Mouse (Mus musculus): Measurements from ENCODE around the gene Sbk2. TPM values are rescaled to one million over a fixed set of nuclear protein-coding genes. Genes with fewer than 3 reads are reported as not detected.

Gene Sbk2
- total and polyA plus RNA-seq, 2 experiments, result not detected

DNA sequence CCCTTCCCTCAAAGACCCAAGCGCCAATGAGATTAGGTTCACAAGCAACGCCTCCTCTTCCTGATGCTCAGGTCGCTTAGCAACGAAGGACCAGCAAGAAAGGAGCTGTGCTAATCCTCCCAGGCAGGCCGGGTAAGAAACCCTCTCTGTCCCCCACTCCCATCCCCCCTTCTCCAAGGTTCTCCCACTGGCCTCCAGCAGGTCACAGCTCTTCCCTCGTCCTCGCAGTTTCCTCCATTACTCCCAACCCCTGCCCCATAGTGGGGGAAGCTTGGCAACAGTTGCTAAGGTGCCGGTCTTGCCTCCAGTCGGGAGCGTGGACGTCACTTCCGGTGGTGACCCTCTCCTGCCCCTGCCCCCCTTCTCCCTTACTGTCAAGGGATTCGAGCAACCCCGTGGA lies 41.7 kb downstream of the Sbk2 start:
- Histone ChIP-seq H3K4me1 (ENCODE audit: control insufficient read depth, insufficient read depth, low read length) (peaks cover 2% of the 10 kb centered on the region; the same call in 1 of the 2 replicates), H3K27ac (replicated peaks; ENCODE audit: insufficient read depth, low read depth, low read length) (no peak overlapping the region), H3K27me3 (ENCODE audit: control insufficient read depth, insufficient read depth, low read length) (peaks cover 6% of the 10 kb centered on the region), H3K9ac (ENCODE audit: low read depth, low read length) (peak overlapping the region; percentile 12; the same call in 1 of the 2 replicates), H3K4me3 (ENCODE audit: insufficient read depth, low read depth, low read length) (peak overlapping the region; percentile 8; the same call in 1 of the 2 replicates), H3K36me3 (ENCODE audit: control insufficient read depth, insufficient read depth, low read length) (peaks cover 3% of the 10 kb centered on the region; the same call in 1 of the 2 replicates), H3K79me2 (ENCODE audit: control insufficient read depth, insufficient read depth, low read length) (no peaks in the 10 kb centered on the region)
- TF ChIP-seq POLR2A (IDR thresholded peaks at IDR 0.05; ENCODE audit: extremely low read depth, insufficient read depth, low read length) (no peak), CTCF (IDR thresholded peaks at IDR 0.05; ENCODE audit: low read depth, low read length) (no peak)
- WGBS, result 1% methylated on average over 14 of the region's 14 CpGs
- DNase-seq (ENCODE audit: extremely low read depth, low read depth, low spot score), result no peak

DNA sequence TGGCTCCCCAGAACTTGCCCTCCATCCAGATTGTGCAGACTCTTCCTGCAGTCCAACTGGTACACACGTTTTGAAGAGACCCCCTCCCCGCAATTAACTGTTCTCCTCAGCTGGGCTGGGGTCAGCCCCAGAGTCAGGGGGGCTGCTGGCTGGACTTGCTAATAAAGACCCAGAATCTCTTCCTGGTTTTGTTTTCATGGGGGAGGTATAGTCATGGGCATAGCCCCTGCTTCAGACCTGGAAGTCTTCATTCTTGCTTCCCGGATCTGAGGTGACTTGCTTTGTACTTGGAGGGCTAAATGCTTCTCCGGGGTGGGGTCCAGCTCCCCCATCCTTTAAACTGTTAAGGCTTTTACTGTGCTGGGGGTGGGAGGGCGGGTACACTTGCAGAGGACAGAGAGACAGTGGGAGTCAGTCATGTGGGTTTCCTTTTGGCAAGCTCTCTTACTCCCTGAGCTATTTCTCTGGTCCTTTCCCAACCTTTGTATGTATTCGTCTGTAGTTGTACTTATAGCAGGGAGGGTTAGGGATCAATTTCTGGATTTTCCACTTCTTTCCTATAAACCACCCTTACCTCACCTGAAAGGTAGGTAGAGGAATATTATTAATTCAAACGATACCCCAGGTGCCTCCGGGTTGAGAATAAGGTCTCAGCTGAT lies 42.3 kb downstream of the Sbk2 start, which contains the start of gene Nat14:
Gene Nat14, plus strand, starts transcription at position 205 of the 659 bp plus-strand sequence.
- no peak for DNase-seq (ENCODE audit: extremely low read depth, low read depth, low spot score)
- Histone ChIP-seq H3K4me3 (ENCODE audit: insufficient read depth, low read depth, low read length) (peak within 1 kb of the TSS; percentile 8; the same call in 1 of the 2 replicates), H3K27ac (replicated peaks; ENCODE audit: insufficient read depth, low read depth, low read length) (no peak within 1 kb of the TSS), H3K79me2 (ENCODE audit: control insufficient read depth, insufficient read depth, low read length) (no peaks in the 10 kb centered on the region), H3K36me3 (ENCODE audit: control insufficient read depth, insufficient read depth, low read length) (peaks cover 3% of the 10 kb centered on the region; the same call in 1 of the 2 replicates), H3K4me1 (ENCODE audit: control insufficient read depth, insufficient read depth, low read length) (peaks cover 2% of the 10 kb centered on the region; the same call in 1 of the 2 replicates), H3K27me3 (ENCODE audit: control insufficient read depth, insufficient read depth, low read length) (peaks cover 6% of the 10 kb centered on the region), H3K9ac (ENCODE audit: low read depth, low read length) (peak within 1 kb of the TSS; percentile 12; the same call in 1 of the 2 replicates)
- WGBS, result 31% methylated on average over 8 of the region's 8 CpGs
- TF ChIP-seq CTCF (IDR thresholded peaks at IDR 0.05; ENCODE audit: low read depth, low read length), result no peak
- no peak for TF ChIP-seq POLR2A (IDR thresholded peaks at IDR 0.05; ENCODE audit: extremely low read depth, insufficient read depth, low read length)

DNA sequence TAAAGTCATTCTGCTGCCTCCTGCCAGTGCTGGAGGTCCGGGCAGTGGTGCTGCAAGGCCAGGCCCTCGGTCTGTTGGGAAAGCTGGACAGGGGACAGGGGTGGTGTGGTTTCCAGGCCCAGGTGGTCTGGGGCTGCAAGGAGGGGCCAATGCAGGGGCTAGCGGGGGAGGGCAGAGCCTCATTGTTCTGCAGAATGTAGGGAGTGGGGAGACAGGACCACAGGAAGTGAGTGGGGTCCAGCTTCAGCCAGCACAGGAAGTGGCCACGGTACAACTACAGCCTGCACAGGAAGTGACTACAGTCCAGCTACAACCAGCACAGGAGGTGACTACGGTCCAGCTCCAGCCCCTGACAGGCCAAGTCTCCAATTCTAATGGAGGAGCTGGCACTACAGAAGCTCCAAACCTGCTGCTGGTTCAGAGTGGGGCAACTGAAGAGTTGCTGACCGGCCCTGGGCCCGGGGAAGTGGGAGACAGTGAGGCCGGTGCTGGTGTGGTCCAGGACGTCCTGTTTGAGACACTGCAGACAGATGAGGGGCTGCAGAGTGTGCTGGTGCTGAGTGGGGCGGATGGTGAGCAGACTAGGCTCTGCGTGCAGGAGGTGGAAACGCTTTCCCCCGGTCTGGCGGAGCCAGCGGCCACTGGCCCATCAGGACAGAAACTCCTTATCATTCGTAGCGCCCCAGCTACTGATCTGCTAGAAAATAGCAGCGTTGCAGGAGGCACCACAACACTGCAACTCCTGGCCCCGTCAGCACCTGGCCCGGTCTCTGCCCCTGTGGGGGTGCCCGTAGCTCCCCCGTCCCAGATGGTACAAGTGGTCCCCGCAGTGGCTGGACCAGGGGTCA lies 43.0 kb downstream of the Sbk2 start:
- DNase-seq (ENCODE audit: extremely low read depth, low read depth, low spot score), result no peak
- Histone ChIP-seq H3K36me3 (ENCODE audit: control insufficient read depth, insufficient read depth, low read length) (peaks cover 3% of the 10 kb centered on the region; the same call in 1 of the 2 replicates), H3K27ac (replicated peaks; ENCODE audit: insufficient read depth, low read depth, low read length) (no peak overlapping the region), H3K4me3 (ENCODE audit: insufficient read depth, low read depth, low read length) (no peak overlapping the region), H3K9ac (ENCODE audit: low read depth, low read length) (no peak overlapping the region), H3K27me3 (ENCODE audit: control insufficient read depth, insufficient read depth, low read length) (peaks cover 6% of the 10 kb centered on the region), H3K4me1 (ENCODE audit: control insufficient read depth, insufficient read depth, low read length) (peaks cover 8% of the 10 kb centered on the region), H3K79me2 (ENCODE audit: control insufficient read depth, insufficient read depth, low read length) (peaks cover 7% of the 10 kb centered on the region; the same call in 1 of the 2 replicates)
- 62% methylated on average over 23 of the region's 23 CpGs for WGBS
- TF ChIP-seq CTCF (IDR thresholded peaks at IDR 0.05; ENCODE audit: low read depth, low read length), result no peak
- TF ChIP-seq POLR2A (IDR thresholded peaks at IDR 0.05; ENCODE audit: extremely low read depth, insufficient read depth, low read length), result no peak

DNA sequence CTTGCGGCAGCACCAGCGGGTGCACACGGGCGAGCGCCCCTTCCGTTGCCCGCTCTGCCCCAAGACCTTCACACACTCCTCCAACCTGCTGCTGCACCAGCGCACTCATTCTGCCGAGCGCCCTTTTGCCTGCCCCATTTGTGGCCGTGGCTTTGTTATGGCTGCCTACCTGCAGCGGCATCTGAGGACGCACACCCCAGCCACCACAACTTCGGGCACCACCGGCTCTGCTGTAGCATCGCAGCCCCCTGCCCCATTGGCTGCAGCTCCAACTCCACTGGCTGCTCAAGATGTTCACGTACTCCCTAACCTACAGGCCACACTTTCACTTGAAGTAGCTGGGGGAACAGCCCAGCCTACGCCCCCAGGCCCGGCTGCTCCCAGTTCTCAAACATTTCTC lies 43.7 kb downstream of the Sbk2 start:
- peaks cover 11% of the 10 kb centered on the region for H3K4me1 ChIP-seq (ENCODE audit: control insufficient read depth, insufficient read depth, low read length)
- no peak overlapping the region for H3K27ac ChIP-seq (replicated peaks; ENCODE audit: insufficient read depth, low read depth, low read length)
- peaks cover 3% of the 10 kb centered on the region; the same call in 1 of the 2 replicates for H3K36me3 ChIP-seq (ENCODE audit: control insufficient read depth, insufficient read depth, low read length)
- no peak for DNase-seq (ENCODE audit: extremely low read depth, low read depth, low spot score)
- 96% methylated on average over 19 of the region's 19 CpGs for WGBS
- H3K79me2 ChIP-seq (ENCODE audit: control insufficient read depth, insufficient read depth, low read length), result peaks cover 14% of the 10 kb centered on the region; the same call in 1 of the 2 replicates
- H3K4me3 ChIP-seq (ENCODE audit: insufficient read depth, low read depth, low read length), result no peak overlapping the region
- no peak overlapping the region for H3K9ac ChIP-seq (ENCODE audit: low read depth, low read length)
- H3K27me3 ChIP-seq (ENCODE audit: control insufficient read depth, insufficient read depth, low read length), result peaks cover 6% of the 10 kb centered on the region
- TF ChIP-seq POLR2A (IDR thresholded peaks at IDR 0.05; ENCODE audit: extremely low read depth, insufficient read depth, low read length) (no peak), CTCF (IDR thresholded peaks at IDR 0.05; ENCODE audit: low read depth, low read length) (no peak)

DNA sequence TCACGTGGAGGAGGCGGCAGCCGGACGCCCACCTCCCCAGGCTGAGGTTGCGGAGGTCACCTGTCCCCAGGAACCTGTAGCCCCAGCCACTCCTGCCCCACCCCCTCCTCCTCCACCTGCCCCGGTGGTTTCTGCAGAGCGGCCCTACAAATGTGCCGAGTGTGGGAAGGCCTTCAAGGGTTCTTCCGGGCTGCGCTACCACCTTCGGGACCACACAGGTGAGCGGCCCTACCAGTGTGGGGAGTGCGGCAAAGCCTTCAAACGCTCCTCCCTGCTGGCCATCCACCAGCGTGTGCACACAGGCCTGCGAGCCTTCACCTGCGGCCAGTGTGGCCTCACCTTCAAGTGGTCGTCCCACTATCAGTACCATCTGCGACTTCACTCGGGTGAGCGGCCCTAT lies 44.2 kb downstream of the Sbk2 start:
- Histone ChIP-seq H3K9ac (ENCODE audit: low read depth, low read length) (no peak overlapping the region), H3K4me3 (ENCODE audit: insufficient read depth, low read depth, low read length) (no peak overlapping the region), H3K27ac (replicated peaks; ENCODE audit: insufficient read depth, low read depth, low read length) (no peak overlapping the region), H3K36me3 (ENCODE audit: control insufficient read depth, insufficient read depth, low read length) (peaks cover 3% of the 10 kb centered on the region; the same call in 1 of the 2 replicates), H3K4me1 (ENCODE audit: control insufficient read depth, insufficient read depth, low read length) (peaks cover 11% of the 10 kb centered on the region), H3K79me2 (ENCODE audit: control insufficient read depth, insufficient read depth, low read length) (peaks cover 14% of the 10 kb centered on the region; the same call in 1 of the 2 replicates), H3K27me3 (ENCODE audit: control insufficient read depth, insufficient read depth, low read length) (peaks cover 6% of the 10 kb centered on the region)
- DNase-seq (ENCODE audit: extremely low read depth, low read depth, low spot score), result no peak
- WGBS, result 96% methylated on average over 21 of the region's 21 CpGs
- no peak for TF ChIP-seq POLR2A (IDR thresholded peaks at IDR 0.05; ENCODE audit: extremely low read depth, insufficient read depth, low read length)
- no peak for TF ChIP-seq CTCF (IDR thresholded peaks at IDR 0.05; ENCODE audit: low read depth, low read length)
